Mouse (Mus musculus) heart, adult 11 months (tissue): Measurements from ENCODE around the gene Zyg11a.

Experiments used
- DNase-seq: peaks from one replicate; pipeline ENCODE4 v3.0.0; 2022

The Zyg11a gene

GRCm38 (mm10) chr4:108143778-108144177 lies 74.1 kb downstream of the Zyg11a start:
- DNase-seq: no peak

- peak; percentile 43 for DNase-seq
Measured at GRCm38 (mm10) chr4:108143178-108143577, 74.7 kb downstream of the Zyg11a start.

- DNase-seq: no peak
Measured at GRCm38 (mm10) chr4:108136938-108137337, 80.9 kb downstream of the Zyg11a start.
